Mouse (Mus musculus) thymus, postnatal 4 days (tissue): ENCODE measurements around the gene Cabp2.
"Not testable (repeated sequence)": the region's sequence is repeated elsewhere in the genome, so short reads cannot be mapped to it uniquely, and the experiment has no call there.

ENCODE experiments used
- DNase-seq: peaks from one replicate; pipeline ENCODE4 v3.0.0; 2021

Cabp2 gene

DNA sequence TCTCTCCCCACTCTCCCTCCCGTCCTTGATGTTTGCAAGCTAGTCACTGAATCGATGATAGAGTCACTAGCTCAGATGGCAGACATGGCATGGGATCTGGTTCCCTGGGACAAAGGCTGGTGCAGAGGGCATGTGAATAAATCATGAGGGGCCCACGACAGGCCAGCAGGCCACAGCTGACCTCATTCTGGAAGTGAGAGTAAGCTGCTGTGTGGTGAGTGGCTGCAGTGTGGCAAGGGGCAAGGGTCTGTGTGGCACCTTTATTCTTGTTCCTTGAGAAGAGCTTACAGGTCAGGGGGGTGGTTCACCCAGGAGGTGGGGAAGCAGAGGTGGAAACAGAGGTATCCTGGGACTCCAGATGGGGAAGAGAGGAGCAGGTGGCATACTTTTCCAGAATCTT lies at the start of gene Cabp2:
Gene Cabp2 (plus strand): TSS at position 185 of the 400 bp plus-strand sequence.
- no peak for DNase-seq

DNA sequence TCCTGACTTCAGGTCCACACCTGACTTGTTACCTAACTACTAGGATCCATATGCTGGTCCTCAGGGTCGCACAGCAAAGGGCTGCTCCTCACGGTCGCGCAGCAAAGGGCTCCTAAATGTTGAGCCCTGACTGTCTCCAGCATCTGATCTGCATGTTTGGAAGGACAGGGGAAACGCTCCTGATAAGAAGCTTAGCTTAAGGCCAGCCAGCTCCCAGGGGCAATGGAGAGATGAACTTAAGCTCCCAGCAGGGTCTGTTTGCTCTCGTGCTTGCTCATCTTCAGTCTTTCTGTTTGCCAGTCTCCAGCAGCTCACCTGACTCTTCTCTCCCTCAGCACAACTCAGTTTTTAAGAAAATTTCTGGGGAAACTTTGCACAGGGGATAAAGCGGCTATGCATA lies 48.7 kb upstream of the Cabp2 start:
- no peak for DNase-seq

DNA sequence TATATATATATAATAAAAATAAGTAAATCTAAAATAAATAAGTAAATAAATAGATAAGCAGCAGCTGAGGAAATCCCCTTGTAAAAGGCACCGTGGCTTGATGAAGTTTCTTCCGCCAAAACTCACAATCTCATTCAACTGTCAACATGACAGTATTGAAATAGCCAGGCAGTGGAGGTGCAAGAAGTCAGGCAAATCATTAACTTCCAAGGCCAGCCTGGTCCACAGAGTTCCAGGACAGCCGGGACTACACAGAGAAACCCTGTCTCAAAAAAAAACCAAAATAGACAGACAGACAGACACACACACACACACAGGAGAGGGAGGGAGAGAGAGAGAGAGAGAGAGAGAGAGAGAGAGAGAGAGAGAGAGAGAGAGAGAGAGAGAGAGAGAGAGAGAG lies 48.1 kb upstream of the Cabp2 start:
- DNase-seq: no peak

DNA sequence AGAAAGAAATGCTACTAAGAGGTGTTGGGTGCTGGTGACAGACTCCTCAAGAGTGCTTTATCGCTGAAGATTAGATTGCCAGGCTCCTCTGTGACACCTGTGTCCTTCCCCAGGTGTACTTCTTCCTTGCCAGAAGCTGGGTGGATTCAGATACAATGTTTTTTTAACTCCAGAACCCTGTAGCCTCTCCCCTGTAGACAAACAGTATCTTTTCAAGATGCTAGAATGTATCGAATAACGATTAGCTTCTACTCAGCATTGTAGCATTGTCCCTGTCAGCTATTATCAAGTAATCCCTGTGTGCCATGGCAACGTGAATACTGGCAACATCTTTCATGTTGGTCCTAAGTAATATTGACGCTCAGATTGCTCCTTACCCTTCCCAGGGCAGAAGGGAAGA lies 47.6 kb upstream of the Cabp2 start:
- no peak for DNase-seq

DNA sequence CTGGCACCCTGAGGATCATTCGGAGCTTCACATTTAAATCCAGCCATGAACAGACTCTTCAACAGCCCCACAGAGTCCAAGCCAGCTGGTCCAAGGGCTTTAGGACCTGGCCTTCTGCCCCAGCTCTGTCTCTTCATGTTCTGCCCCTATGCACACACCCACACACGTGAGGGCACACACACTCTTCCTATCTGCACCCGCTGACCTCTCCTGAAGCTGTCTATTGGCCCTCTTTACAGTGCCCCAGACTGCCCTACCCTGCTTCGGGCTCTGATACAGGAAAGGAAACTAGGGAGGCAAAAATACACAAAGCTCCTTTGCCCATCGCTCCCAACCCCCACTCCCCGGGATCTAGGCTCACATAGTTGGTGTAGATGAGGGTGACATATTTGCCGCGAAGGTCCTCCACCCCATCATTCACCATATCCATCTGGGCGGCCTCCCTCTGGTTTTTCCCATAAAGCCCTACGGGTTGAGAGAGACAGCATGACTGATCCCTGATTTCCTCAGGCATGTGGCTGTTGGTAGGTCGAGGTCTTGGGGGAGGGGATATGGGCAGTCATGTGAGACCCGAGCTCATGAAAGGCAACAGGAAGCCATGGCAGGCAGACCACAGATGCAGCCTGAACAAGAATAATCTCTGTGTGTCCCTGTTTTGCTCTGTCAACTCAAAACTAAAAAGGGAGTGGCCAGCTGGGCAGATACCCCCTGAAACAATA lies 44.9 kb upstream of the Cabp2 start:
- no peak for DNase-seq

DNA sequence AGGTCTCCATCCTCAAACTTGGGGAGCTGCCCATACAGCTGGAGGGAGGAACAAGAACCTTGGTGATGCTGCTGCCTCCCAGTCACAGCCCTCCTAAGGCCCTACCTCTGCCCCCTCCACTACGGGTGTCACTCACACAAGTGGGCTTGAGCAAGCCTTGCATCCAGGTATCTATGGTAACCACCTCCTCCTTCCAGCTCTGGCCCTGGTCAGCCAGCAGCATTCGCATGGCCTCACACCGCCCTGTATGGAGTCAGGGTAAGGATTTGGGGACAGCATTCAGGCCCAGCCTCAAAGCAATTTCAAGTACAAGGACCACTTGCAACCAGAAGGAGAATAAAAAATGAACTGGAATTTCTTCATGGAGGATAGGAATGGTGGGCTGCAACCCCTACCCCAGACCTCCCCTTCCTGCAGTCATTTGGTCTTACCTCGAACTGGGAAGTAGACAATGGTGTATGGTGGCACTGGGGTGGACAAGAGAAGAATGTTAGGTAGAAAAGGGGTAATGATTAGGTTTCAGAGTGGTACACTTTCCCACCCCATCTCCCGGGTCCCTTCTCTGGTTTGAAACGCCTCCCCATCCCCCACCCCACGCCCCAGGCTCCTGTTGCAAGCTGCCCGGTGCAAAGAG lies 44.1 kb upstream of the Cabp2 start:
- not testable (repeated sequence) for DNase-seq

DNA sequence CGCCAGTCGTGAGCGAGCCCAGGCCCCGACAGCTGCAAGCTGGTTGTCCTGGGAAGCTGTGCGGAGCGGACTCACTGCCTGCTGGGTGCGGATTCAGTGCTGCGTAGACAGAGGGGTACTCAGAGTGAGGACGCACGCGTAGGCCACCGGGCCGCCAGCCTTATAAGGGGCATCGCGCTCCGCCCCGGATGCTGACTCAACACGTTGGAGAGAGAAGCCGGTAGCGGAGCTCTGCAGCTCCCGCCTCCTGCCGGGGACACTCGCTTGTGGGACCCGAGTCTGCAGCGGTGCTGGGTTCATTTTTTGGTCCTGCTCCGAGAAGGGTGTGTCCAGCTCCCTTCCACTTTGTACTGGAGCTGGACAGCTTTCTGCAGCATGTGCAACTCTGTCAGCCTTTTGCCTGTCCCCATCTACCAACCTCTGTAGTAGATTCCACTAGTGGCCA lies 43.6 kb upstream of the Cabp2 start, which contains the start of gene Gstp1:
Gene Gstp1 (minus strand): TSS at position 198 of the 445 bp plus-strand sequence.
- DNase-seq: peak; percentile 91

DNA sequence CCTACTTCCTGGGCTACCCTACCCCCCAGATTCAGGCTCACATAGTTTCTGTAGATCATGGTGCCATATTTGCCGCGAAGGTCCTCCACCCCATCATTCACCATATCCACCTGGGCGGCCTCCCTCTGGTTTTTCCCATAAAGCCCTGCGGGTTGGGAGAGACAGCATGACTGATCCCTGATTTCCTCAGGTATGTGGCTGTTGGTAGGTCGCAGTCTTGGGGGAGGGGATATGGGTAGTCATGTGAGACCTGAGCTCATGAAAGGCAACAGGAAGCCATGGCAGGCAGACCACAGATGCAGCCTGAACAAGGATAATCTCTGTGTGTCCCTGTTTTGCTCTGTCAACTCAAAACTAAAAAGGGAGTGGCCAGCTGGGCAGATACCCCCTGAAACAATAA lies 40.4 kb upstream of the Cabp2 start:
- DNase-seq: not testable (repeated sequence)

DNA sequence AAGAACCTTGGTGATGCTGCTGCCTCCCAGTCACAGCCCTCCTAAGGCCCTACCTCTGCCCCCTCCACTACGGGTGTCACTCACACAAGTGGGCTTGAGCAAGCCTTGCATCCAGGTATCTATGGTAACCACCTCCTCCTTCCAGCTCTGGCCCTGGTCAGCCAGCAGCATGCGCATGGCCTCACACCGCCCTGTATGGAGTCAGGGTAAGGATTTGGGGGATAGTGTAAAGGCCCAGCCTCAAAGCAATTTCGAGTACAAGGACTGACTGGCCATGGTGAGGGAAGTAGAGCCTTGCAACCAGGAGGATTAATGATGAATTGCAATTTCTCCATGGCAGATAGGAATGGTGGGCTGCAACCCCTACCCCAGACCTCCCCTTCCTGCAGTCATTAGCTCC lies 39.9 kb upstream of the Cabp2 start:
- DNase-seq: not testable (repeated sequence)

DNA sequence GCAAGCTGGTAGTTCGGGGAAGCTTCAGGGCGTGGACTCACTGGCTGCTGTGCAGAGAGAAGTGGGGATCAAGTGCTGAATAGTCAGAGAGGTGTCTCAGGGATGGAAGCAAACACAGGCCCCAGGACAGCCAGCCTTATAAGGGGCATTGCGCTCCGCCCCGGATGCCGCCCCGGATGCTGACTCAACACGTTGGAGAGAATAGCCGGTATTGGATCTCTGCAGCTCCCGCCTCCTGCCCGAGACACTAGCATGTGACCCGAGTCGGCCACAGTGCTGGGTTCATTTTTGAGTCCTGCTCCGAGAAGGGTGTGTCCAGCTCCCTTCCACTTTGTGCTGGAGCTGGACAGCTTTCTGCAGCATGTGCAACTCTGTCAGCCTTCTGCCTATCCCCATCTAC lies 39.3 kb upstream of the Cabp2 start:
- DNase-seq: no peak

DNA sequence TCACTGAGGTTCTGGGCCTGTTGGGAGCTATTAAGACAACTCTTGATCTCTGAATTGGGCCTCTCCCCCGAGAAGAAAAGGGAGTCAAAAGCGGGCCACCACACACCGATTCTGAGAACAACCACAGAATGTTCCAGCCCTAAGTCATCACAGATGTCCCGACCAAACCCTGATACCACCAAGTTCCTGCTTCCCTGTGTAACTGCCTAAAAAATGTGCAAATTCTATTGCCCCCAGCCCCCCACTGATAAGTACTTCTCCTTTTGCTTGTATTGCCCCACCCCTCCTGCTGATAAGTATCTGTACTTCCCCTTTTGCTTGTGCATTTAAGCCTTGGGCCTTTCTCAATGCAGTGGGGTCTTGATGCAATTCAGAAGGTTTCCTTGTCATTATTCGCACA lies 37.3 kb upstream of the Cabp2 start:
- DNase-seq: not testable (repeated sequence)

DNA sequence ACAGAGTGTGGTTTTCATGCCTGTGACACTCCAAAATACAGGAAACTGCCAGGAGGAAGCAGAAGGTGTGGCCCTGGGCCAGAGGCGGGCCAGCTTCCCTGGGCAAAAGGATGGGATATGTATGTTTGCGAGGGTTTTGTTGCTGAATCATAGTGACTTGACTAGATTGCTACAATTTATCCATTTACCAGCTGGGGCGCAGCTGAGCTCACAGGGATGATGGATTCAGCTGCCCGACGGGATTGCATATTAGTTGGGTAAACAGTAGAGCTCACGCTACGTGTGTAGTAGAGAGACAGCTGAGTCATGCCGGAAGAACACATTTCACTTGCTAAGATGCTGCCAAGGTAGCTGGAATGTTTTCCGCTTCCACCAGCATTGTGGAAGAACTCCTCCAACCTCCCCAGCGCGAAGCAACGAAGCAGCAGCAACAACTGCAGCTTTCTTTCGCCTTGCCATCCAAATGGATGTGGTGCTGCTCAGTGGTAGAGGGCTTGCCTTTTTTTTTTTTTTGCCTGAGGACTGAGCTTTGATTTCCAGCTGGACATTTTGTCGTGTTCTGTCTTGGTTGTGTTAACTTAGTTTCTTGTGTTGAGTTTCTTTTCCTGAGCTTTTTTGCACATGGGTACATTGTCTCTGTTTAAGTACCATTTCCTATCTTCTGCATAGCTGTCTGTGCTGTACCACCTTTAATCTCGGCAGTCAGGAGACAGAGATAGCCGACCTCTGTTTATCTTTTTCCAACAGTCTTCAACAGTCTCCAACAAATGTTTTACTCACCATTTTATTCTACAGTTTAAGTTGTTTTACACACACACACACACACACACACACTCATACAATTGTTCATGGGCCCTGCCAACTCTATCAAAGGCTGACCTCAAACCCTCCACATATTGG lies 35.2 kb upstream of the Cabp2 start, which contains the start of gene Gstp2:
Gene Gstp2 (minus strand): TSS at position 58 of the 900 bp plus-strand sequence.
- no peak for DNase-seq

DNA sequence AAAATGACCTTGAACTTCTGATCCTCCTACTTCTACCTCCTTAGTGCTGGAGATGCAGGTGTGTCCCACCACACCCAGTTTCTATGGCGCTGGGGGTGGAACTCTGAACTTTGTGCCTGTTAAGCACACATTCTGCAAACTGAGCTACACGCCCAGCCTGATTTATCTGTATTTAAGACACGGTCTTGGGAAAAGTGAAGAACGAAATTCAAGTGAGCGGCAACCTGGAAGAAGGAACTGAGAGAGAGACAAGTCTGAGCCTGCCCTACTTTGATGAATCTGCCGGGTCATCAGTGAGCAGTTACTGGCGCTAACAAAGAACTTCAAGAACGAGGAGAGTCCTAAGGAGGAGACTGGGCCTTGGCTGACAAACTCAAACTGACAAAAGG lies 34.5 kb upstream of the Cabp2 start:
- no peak for DNase-seq

DNA sequence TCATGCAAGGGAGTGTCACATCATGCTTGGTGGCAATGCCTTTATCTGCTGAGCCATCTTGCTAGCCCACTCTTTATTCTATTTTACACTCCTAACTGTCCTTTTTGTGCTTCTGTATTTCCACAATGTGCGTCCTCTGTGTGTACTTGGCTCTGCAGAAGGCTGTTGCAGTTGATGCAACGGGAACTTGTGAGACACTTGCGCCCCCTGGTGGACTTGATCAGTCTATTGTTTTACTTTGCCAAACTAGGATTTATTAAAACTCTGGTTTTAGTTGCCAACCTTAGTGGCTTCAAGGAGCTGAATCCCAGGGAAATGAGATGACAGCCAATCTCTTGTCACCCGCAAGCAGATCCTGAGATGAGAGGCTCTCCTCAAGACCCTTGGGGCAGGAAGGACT lies 33.5 kb upstream of the Cabp2 start:
- peak; percentile 94 for DNase-seq

DNA sequence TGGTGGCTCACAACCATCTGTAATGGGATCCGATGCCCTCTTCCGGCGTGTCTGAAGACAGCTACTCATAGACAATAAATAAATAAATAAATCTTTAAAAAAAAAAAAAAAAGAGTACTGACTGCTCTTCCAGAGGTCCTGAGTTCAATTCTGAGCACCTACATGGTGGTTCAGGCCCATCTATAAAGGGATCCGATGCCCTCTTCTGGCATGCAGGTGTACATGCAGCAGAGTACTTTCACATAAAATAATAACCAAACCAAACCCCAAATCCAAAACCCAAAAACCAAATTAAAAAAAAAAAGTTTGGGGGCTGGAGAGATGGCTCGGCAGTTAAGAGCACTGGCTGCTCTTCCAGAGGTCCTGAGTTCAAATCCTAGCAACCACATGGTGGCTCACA lies 32.3 kb upstream of the Cabp2 start:
- DNase-seq: not testable (repeated sequence)

DNA sequence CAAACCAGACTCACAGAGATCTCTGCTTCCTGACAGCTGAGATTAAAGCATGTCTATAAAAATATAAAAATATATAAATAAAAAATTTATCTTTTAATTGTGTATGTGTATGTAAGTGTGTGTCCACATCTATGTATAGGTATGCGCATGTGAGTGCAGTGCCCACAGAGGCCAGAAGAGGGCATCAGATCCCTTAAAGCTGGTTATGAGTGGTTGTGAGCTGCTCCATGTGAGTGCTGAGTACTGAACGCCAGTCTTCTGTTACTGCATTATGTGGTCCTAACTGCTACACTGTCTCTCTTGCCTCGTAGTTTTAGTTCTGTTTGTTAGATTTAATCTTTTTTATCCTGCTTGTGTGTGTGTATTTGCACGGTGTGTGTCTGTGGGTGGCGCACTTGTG lies 30.4 kb upstream of the Cabp2 start:
- DNase-seq: peak; percentile 52

DNA sequence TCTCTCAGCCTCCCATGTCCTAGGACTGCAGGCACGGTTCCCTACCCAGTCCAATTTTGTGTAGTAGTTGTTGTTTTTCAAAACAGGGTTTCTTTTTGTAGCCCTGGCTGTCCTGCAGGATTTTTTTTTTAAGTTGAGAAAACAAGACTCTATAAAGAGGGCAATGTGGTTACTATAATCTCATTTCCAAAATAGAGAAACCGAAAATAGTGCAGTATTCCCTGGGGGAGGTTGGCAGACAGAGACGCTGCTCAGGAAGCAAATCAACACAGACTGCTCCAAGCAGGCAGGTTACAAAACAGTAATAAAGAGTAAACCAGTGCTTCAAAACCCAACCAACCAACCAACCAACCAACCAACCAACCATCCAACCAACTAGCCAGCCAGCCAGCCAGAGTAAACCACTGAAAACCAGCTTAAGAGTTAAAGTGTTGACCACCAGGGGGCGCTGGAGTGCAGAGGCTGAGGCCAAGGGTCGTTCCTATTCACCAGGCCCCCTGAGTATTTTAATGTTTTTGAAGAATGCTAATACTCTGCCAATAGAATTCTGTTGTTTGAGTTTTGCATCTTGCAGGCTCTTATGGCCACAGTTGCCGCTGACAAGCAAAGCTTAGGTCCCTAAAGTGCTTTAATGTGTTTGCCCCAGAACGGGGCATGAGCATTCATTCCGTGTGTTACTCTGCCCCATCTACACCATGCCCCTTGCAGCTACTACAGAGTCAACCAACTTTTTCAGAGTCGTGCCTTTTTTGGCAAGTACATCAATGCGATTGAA lies 29.4 kb upstream of the Cabp2 start:
- DNase-seq: peak; percentile 93

DNA sequence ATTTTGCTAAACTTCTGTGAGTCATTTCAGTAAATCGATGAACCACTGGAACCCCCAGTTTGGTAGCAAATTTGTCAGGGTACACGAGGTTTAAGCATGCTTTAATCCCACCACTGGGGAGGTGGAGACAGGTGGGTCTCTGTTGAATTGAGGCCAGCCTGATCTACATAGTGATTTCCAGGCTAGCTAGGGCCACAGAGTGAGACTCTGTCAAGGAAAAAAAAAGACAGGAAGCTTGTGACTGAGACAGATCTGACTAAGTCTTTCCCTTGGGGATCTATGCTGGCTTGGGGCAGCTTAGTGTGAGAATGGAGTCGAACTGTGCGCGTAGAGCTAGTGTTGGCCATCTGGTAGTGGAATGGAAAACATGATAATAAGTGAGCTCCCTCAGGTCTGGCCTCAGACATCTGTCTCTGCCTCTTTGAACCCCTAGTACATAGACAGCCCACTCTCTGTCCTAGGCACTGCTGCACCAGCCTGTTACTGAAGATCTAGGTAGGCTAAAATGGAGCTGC lies 28.8 kb upstream of the Cabp2 start:
- DNase-seq: no peak

DNA sequence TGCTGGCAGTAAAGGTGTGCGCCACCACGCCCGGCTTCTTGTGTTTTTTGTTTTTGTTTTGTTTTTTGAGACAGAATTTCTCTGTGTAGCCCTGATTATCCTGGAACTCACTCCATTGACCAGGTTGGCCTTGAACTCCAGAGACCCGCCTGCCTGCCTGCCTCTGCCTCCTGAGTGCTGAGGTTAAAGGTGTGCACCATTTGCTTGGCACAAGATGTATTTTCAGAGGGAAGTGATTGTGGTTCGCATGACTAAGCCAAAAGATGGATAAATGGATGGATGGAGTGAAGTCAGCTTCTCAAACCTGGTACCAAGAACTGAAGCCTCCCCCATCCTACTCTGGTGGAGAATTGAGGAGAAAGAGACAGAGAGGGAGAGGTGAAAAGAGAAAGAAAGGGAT lies 26.8 kb upstream of the Cabp2 start:
- DNase-seq: no peak

DNA sequence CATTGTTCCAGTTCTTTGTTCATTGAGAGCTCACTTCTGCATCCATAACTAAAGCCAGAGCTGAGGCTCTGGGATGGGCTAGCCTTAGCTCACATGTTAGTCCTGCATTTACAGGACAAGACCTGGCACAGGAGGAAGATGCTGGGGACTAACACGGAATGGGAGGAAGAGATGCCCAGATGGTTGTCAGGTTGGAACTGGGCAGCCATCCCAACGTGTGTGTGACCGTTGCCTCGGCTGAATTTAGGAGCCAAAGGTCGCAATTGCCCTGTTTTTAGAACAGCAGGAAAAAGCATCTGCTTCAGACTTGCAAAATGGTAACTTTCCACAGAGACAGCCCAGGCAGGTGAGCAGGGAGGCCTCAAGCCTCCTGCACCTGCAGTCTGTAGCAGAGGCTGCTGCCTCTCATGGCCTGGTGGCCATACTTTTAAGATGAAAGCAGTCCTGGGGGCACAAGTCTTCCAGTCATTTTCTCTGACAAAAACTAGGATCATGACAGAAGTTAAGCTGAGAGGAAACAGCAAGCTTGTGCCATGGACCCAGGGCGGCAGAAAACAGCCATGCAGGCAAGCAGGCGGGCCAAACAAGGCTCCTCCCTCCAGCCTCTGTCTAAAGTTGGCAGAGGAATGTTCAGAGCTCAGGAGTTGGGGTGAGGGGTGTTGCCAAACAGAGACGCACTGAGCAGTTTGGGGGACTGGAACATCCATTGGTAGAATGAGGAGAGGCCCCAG lies 26.0 kb upstream of the Cabp2 start:
- no peak for DNase-seq

DNA sequence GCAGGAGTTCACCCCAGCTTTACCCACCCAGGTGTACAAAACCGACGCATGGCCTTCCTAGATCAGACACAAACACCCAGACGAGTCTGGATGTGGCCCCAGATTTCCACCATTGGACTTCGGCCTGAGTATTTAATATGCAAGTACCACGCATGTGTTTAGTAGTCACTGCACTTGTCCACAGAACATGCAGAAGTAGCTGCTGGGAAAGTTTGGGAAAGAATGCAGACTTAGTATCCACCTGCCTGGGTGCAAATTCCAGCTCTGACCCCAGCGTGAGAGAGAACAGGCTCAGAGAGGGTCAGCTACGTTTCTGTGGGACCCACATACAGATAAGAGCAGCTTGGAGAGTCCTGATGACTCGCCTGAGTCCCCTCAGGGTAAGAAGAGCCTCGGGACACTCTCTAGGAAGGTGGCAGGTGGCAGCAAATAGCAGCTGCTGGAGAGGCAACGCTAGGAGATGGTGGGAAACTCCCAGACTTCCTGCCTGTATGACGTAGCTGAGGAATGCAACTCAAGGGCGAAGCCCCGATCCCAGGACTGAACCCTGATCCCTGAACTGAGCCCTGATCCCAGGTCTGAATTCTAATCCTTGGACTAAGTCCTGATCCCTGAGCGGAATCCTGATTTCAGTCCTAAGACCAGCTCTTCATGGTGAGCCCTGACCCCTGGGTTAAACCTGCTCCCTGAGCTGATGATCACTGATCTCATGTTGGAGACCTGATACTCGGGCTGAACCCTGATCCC lies 25.3 kb upstream of the Cabp2 start:
- no peak for DNase-seq
